In the genomic region with DNA sequence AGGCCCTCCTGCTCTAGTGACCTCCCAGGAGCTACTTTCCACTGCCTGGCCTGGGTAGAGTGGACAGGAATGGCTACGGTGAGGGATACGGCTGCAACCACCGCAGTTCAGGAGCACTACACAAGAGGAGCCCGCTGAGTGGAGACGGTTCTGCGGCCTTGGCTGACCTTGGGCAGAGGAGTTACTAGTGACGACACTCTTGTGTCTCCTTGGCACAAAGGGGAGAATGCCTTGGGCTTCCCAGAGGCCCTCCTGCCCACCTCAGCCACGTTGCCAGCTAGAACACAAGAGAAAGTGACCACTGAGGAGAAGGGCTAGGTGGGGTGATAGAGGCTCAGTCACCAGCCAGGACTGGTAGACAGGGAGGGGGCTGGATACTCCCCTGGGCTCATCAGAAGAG, we compare ENCODE assay signal across 13 mouse cellular contexts. TPM values are rescaled to one million over a fixed set of nuclear protein-coding genes. Genes with fewer than 3 reads are reported as not detected.
DNase-seq lines count a peak whose midpoint lies in the region; ATAC-seq and TF ChIP-seq lines count a peak whose summit lies in the region.
"Had no signal": no experiment of that assay in that cellular context is flagged by ENCODE, and none has a peak within 500 bp of the region (broad histone marks: within the 10 kb centered on the region; RNA-seq: fewer than 3 reads in every experiment).

No protein-coding gene starts in this region.

- H3K4me1 ChIP-seq in kidney, adult 2 months (ENCODE audit: control insufficient read depth, insufficient read depth, low read length) = peaks cover 2% of the 10 kb centered on the region; the same call in 1 of the 2 replicates
- no peaks in the 10 kb centered on the region for H3K4me1 ChIP-seq in stomach, postnatal 0 days (replicated peaks; ENCODE audit: control insufficient read depth, insufficient read depth)

- TF ChIP-seq CTCF in kidney, adult 2 months (conservative IDR thresholded peaks at IDR 0.05; ENCODE audit: insufficient read depth, insufficient read length, low read depth, low read length) = no peak
- no peak for TF ChIP-seq CTCF in stomach, postnatal 0 days (IDR thresholded peaks at IDR 0.05; ENCODE audit: low read depth)

- TF ChIP-seq EP300 in stomach, postnatal 0 days (optimal IDR thresholded peaks at IDR 0.05) = no peak

- WGBS in kidney, adult 2 months = 61% methylated on average over 8 of the region's 8 CpGs
- 64% methylated on average over 8 of the region's 8 CpGs for WGBS in stomach, postnatal 0 days

- H3K9ac ChIP-seq in stomach, postnatal 0 days (ENCODE audit: low read length) = no peak overlapping the region

- ATAC-seq in stomach, postnatal 0 days (ENCODE audit: low FRiP score, low TSS enrichment) = no peak

- peak overlapping the region; percentile 28; the same call in 1 of the 2 replicates for H3K27ac ChIP-seq in kidney, adult 2 months (ENCODE audit: insufficient read depth, low read depth, low read length)
- 0 out of 2 replicates have a peak overlapping the region, but pooled peaks have one; percentile 35 for H3K27ac ChIP-seq in stomach, postnatal 0 days (replicated peaks)

- H3K9me3 ChIP-seq in stomach, postnatal 0 days (ENCODE audit: control insufficient read depth, low read length) = no peaks in the 10 kb centered on the region

- no peak overlapping the region for H3K4me3 ChIP-seq in kidney, adult 2 months (ENCODE audit: insufficient read depth, low read depth, low read length)
- H3K4me3 ChIP-seq in stomach, postnatal 0 days (ENCODE audit: low read depth, low read length) = no peak overlapping the region

- no peaks in the 10 kb centered on the region for H3K27me3 ChIP-seq in kidney, adult 2 months (replicated peaks; ENCODE audit: control insufficient read depth, insufficient read depth, low read length)
- no peaks in the 10 kb centered on the region for H3K27me3 ChIP-seq in stomach, postnatal 0 days (ENCODE audit: control insufficient read depth, insufficient read depth, low read length)

- peak; percentile 83 for DNase-seq in adrenal gland, adult 2 months
- DNase-seq in adrenal gland, adult 18-20 months (ENCODE audit: low spot score in 2 of 2) = no peak
- DNase-seq in kidney, adult 2 months = no peak
- DNase-seq in kidney, adult 8-10 months = no peak
- DNase-seq in ovary, adult 18-20 months (ENCODE audit: low spot score) = peak; percentile 58
- no peak for DNase-seq in ovary, postnatal 10 days (ENCODE audit: low spot score)
- no peak for DNase-seq in stomach, postnatal 0 days (ENCODE audit: low spot score)
- no peak for DNase-seq in thymus, postnatal 0 days (ENCODE audit: low spot score)
- DNase-seq: cerebellum, postnatal 10 days; right cerebral cortex, postnatal 4 days had no signal

- H3K4me2 ChIP-seq in stomach, postnatal 0 days (replicated peaks; ENCODE audit: low read depth) = no peak overlapping the region

- no peak for TF ChIP-seq POLR2A in kidney, adult 2 months (IDR thresholded peaks at IDR 0.05; ENCODE audit: low read depth, low read length)

- no peaks in the 10 kb centered on the region for H3K36me3 ChIP-seq in kidney, adult 2 months (ENCODE audit: control insufficient read depth, insufficient read depth, low read length)
- H3K36me3 ChIP-seq in stomach, postnatal 0 days (ENCODE audit: control insufficient read depth, insufficient read depth, low read length) = no peaks in the 10 kb centered on the region

RNA-seq across cellular contexts. Expression of a gene that starts 5.4 kb away (rescaled TPM):
- 100 to 1,000 TPM in 1 of 2 experiments, 10 to 100 TPM in 1; 26.6 to 136 TPM for total RNA-seq in adrenal gland, adult 2 months (2021)
- 115 and 188 TPM in 2 replicates for polyA plus RNA-seq in adrenal gland, adult 2 months (2012; rRNA removed)
- 100 to 1,000 TPM in 1 of 2 experiments, 10 to 100 TPM in 1; 14.4 to 169 TPM for total RNA-seq in adrenal gland, adult 18-20 months (2021)
- 17.4 and 19.4 TPM in 2 replicates for polyA plus RNA-seq in kidney, adult 2 months (2012; rRNA removed)
- polyA plus RNA-seq in stomach, postnatal 0 days (2015; fragmentation: Nextera tagmentation; extraction: Ambion mirVana) = 1.8 and 2.2 TPM in 2 replicates
- 4.6 and 5.3 TPM in 2 replicates for polyA plus RNA-seq in thymus, postnatal 0 days (2015; fragmentation: Nextera tagmentation; extraction: Ambion mirVana)

RNA-seq across cellular contexts. Expression of a gene that starts 10.8 kb away (rescaled TPM):
- total RNA-seq in adrenal gland, adult 2 months (2021) = 10 to 100 TPM; 48.3 to 59.2 TPM
- 180 and 186 TPM in 2 replicates for polyA plus RNA-seq in adrenal gland, adult 2 months (2012; rRNA removed)
- 10 to 100 TPM; 53.3 to 64.4 TPM for total RNA-seq in adrenal gland, adult 18-20 months (2021)
- polyA plus RNA-seq in kidney, adult 2 months (2012; rRNA removed) = 52.3 and 55.7 TPM in 2 replicates
- 17.4 and 19.7 TPM in 2 replicates for polyA plus RNA-seq in stomach, postnatal 0 days (2015; fragmentation: Nextera tagmentation; extraction: Ambion mirVana)
- 32.2 and 34.2 TPM in 2 replicates for polyA plus RNA-seq in thymus, postnatal 0 days (2015; fragmentation: Nextera tagmentation; extraction: Ambion mirVana)

RNA-seq across cellular contexts. Expression of a gene that starts 11.6 kb away (rescaled TPM):
- 100 to 1,000 TPM; 376 to 380 TPM for total RNA-seq in adrenal gland, adult 2 months (2021)
- polyA plus RNA-seq in adrenal gland, adult 2 months (2012; rRNA removed) = 391 and 420 TPM in 2 replicates
- total RNA-seq in adrenal gland, adult 18-20 months (2021) = 100 to 1,000 TPM; 344 to 380 TPM
- 678 and 742 TPM in 2 replicates for polyA plus RNA-seq in kidney, adult 2 months (2012; rRNA removed)
- polyA plus RNA-seq in stomach, postnatal 0 days (2015; fragmentation: Nextera tagmentation; extraction: Ambion mirVana) = 277 and 284 TPM in 2 replicates
- polyA plus RNA-seq in thymus, postnatal 0 days (2015; fragmentation: Nextera tagmentation; extraction: Ambion mirVana) = 333 and 338 TPM in 2 replicates

RNA-seq across cellular contexts. Expression of a gene that starts 17.3 kb away (rescaled TPM):
- total RNA-seq in adrenal gland, adult 2 months (2021) = 10 to 100 TPM; 63.5 to 84.6 TPM
- 181 and 204 TPM in 2 replicates for polyA plus RNA-seq in adrenal gland, adult 2 months (2012; rRNA removed)
- 10 to 100 TPM; 66.3 to 84.7 TPM for total RNA-seq in adrenal gland, adult 18-20 months (2021)
- 69.2 and 71.2 TPM in 2 replicates for polyA plus RNA-seq in kidney, adult 2 months (2012; rRNA removed)
- 17.4 and 21.8 TPM in 2 replicates for polyA plus RNA-seq in stomach, postnatal 0 days (2015; fragmentation: Nextera tagmentation; extraction: Ambion mirVana)
- polyA plus RNA-seq in thymus, postnatal 0 days (2015; fragmentation: Nextera tagmentation; extraction: Ambion mirVana) = 48.7 and 50.1 TPM in 2 replicates

RNA-seq across cellular contexts. Expression of a gene that starts 34.3 kb away (rescaled TPM):
- under 1 TPM; 0.38 to 0.63 TPM for total RNA-seq in adrenal gland, adult 2 months (2021)
- polyA plus RNA-seq in adrenal gland, adult 2 months (2012; rRNA removed) = 0.43 and 0.54 TPM in 2 replicates
- total RNA-seq in adrenal gland, adult 18-20 months (2021) = 1 to 10 TPM in 1 of 2 experiments, under 1 TPM in 1; 0.29 to 1.0 TPM
- 4.7 and 9.2 TPM in 2 replicates for polyA plus RNA-seq in kidney, adult 2 months (2012; rRNA removed)
- 1.1 TPM in 2 replicates for polyA plus RNA-seq in stomach, postnatal 0 days (2015; fragmentation: Nextera tagmentation; extraction: Ambion mirVana)
- polyA plus RNA-seq in thymus, postnatal 0 days (2015; fragmentation: Nextera tagmentation; extraction: Ambion mirVana) = 0.07 TPM in 1 of 2 replicates, not detected in the other
- total RNA-seq: MEL; neutrophil, adult 5-6 weeks had no signal
- polyA plus RNA-seq: hindbrain, embryonic 11.5 days had no signal

Comparison
In these comparisons a context has a peak if more than half of its experiments do, and no peak if none do; other contexts are left out.
1. DNase-seq: peak in adrenal gland, adult 2 months (single experiment) and ovary, adult 18-20 months (single experiment); none in adrenal gland, adult 18-20 months (0 of 2), kidney, adult 2 months (single experiment), kidney, adult 8-10 months (0 of 2), ovary, postnatal 10 days (single experiment), stomach, postnatal 0 days (single experiment) and thymus, postnatal 0 days (single experiment).